Mouse (Mus musculus): ENCODE measurements around the gene Gm49416.
A peak's percentile ranks its signal among the peaks of the same experiment; 100 is the strongest.

The Gm49416 gene

GRCm38 (mm10) chr19:8921741-8922140 lies 33.0 kb downstream of the Gm49416 start:
- no peak for DNase-seq

DNA sequence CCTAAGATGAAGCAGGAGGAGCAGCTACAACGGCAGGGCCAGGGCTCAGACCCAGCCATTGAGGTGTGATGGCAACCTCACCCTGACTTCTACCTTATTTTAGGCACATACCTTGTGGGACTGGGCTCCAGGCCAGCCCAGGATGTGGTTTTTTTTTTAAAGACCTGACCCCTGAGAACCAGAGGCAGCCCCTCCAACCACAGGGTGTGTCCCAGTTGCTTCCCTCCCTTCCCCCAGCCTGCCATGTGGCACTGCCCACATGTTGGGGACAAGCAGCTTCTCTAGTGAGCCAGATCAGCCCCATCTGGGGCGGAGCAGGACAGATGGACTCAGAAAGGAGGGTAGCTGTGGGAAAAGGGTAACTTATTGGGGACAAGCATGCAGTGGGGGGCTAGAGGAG lies 38.0 kb downstream of the Gm49416 start:
- no peak for DNase-seq

GRCm38 (mm10) chr19:8927891-8928525 lies 39.3 kb downstream of the Gm49416 start:
- no peak for DNase-seq

- no peak for DNase-seq
Measured at GRCm38 (mm10) chr19:8928689-8929223, 40.0 kb downstream of the Gm49416 start.

GRCm38 (mm10) chr19:8929224-8930088 lies 40.7 kb downstream of the Gm49416 start, which contains the start of the genes Rom1 and Eml3:
Rom1 (minus strand) TSS chr19:8929356.
Eml3 (plus strand) TSS chr19:8929552.
- DNase-seq, result peak; percentile 94 to 95

- DNase-seq, result no peak
Measured at GRCm38 (mm10) chr19:8930117-8930516, 41.4 kb downstream of the Gm49416 start.

DNA sequence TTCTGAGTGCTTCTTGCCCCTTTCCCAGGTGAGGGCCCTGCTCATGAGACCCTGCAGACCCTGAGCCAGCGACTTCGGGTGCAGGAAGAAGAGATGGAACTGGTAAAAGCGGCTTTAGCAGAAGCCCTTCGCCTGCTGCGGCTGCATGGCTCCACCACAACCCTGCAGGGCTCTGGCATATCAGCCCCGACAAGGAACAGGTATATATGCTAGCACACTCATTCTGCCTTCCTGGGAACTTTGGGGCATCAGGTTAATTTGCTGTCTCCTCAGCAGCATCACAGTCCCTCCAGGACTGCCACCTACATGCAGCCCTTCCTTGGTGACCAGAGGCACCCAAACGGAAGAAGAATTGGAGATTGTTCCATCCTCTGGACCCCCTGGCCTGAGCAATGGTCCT lies 42.0 kb downstream of the Gm49416 start:
- no peak for DNase-seq

GRCm38 (mm10) chr19:8936736-8937135 lies 48.0 kb downstream of the Gm49416 start:
- DNase-seq, result no peak

GRCm38 (mm10) chr19:8940526-8941133 lies 51.9 kb downstream of the Gm49416 start:
- no peak for DNase-seq

DNA sequence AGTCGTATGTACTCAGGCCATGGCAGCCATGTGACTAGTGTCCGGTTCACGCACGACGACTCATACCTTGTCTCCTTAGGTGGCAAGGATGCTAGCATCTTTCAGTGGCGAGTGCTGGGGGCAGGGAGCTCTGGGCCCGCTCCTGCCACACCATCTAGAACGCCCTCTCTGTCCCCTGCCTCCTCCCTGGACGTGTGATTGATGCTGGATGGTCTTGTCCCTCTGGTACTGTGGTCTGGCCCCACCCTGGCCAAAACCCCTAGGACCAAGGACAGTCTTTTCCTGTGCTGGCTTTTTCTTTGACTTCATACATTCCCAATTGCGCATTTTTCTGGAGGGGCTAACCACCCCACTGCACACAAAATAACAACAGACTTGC lies 52.4 kb downstream of the Gm49416 start:
- DNase-seq, result no peak

GRCm38 (mm10) chr19:8941515-8942217 lies 52.9 kb downstream of the Gm49416 start, which contains the start of gene Mta2:
Mta2 (plus strand) TSS chr19:8941875.
- DNase-seq, result peak; percentile 93 to 96

- peak in 1 of 2 experiments; percentile 59 for DNase-seq
Measured at GRCm38 (mm10) chr19:8942276-8942964, 53.7 kb downstream of the Gm49416 start.

- DNase-seq, result no peak
Measured at GRCm38 (mm10) chr19:8943047-8943446, 54.3 kb downstream of the Gm49416 start.

- DNase-seq, result no peak
Measured at GRCm38 (mm10) chr19:8944062-8944461, 55.3 kb downstream of the Gm49416 start.

- DNase-seq, result peak; percentile 67 to 71
Measured at GRCm38 (mm10) chr19:8944750-8945149, 56.0 kb downstream of the Gm49416 start.

Data from lung, adult 18-20 months (tissue).